Mouse (Mus musculus) forebrain, embryonic 16.5 days (tissue): ENCODE results near the gene Rbms3. TPM values are rescaled to one million over a fixed set of nuclear protein-coding genes. Genes with fewer than 3 reads are reported as not detected.

Experiments used
- ATAC-seq: fragments of 200-750 bp; cut with Nextera tagmentation; 2 replicates; pipeline ENCODE4 v1.8.0; 2017; ENCODE audit warnings: mild to moderate bottlenecking, moderate library complexity
- H3K27ac ChIP-seq: fragments of 300-500 bp; sonication (generic); 2 replicates; pipeline ENCODE4 v1.5.1; 2014; ENCODE audit warnings: low read length, control low read depth
- H3K27me3 ChIP-seq: fragments of 300-500 bp; sonication (generic); replicated peaks from 2 replicates; pipeline ENCODE4 v1.6.1; 2014; ENCODE audit warnings: low read length; ENCODE audit not compliant: control insufficient read depth, insufficient read depth
- H3K36me3 ChIP-seq: fragments of 300-500 bp; sonication (generic); 2 replicates; pipeline ENCODE4 v1.6.1; 2014; ENCODE audit not compliant: control insufficient read depth, insufficient read depth
- H3K4me1 ChIP-seq: fragments of 300-500 bp; sonication (generic); replicated peaks from 2 replicates; pipeline ENCODE4 v1.6.1; 2014; ENCODE audit warnings: low read length; ENCODE audit not compliant: control insufficient read depth, insufficient read depth
- H3K4me2 ChIP-seq: fragments of 300-500 bp; sonication (generic); 2 replicates; pipeline ENCODE4 v1.6.1; 2014; ENCODE audit warnings: mild to moderate bottlenecking, low read length, control low read depth
- H3K4me3 ChIP-seq: fragments of 300-500 bp; sonication (generic); replicated peaks from 2 replicates; pipeline ENCODE4 v1.5.1; 2014; ENCODE audit warnings: mild to moderate bottlenecking, low read length, control low read depth
- H3K9ac ChIP-seq: fragments of 300-500 bp; sonication (generic); replicated peaks from 2 replicates; pipeline ENCODE4 v1.6.1; 2014; ENCODE audit warnings: low read depth, low read length, control low read depth
- H3K9me3 ChIP-seq: fragments of 300-500 bp; sonication (generic); 2 replicates; pipeline ENCODE4 v1.6.1; 2016; ENCODE audit warnings: low read length; ENCODE audit not compliant: control insufficient read depth
- WGBS: fragments of 180-500 bp; shearing (Covaris S2); extraction: QIAGEN DNeasy Blood & Tissue Kit; methylation state at CpG from one replicate; pipeline ENCODE4 v1.1.7; 2014; 5-methylcytosine and 5-hydroxymethylcytosine counted together
- polyA plus RNA-seq: library from polyadenylated mRNA; unstranded; fragments of >200 nt; fragmentation: Nextera tagmentation; extraction: Ambion mirVana; gene quantifications from 2 replicates; pipeline ENCODE4 v1.2.1, GENCODE M21; 2015

Rbms3 gene
- polyA plus RNA-seq, 1 experiment from 2014 or later = 25.7 TPM

GRCm38 (mm10) chr9:116674191-116674590 is 955.5 kb downstream of the Rbms3 start:
- no peak for ATAC-seq
- Histone ChIP-seq H3K4me1 (no peaks in the 10 kb centered on the region), H3K36me3 (no peaks in the 10 kb centered on the region), H3K4me3 (no peak overlapping the region), H3K9ac (no peak overlapping the region), H3K27ac (no peak overlapping the region), H3K27me3 (no peaks in the 10 kb centered on the region), H3K9me3 (no peaks in the 10 kb centered on the region), H3K4me2 (no peak overlapping the region)
- WGBS = 30% methylated on average over 4 of the region's 4 CpGs

DNA sequence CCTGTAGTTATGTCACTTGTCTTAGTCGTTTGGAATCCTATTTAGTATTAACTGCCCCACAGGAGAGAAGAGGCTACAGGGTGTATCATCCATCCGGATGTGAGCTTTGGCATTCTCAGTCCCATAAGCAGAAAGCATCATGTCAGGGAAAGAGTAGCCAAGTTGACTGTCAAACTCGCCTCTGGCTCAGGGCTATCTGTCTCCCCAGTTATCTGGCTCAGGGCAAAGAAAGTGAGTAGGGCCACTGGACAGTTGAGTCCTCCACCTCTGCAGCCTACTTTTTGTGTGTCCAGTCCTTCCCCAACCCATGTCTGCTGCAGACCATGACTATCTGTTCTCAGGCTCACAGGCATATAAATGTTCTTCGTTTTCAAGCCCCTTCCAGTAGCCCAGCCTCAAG is 968.7 kb downstream of the Rbms3 start:
- H3K36me3 ChIP-seq = no peaks in the 10 kb centered on the region
- H3K4me1 ChIP-seq = no peaks in the 10 kb centered on the region
- H3K9ac ChIP-seq = no peak overlapping the region
- H3K4me3 ChIP-seq = no peak overlapping the region
- no peak for ATAC-seq
- no peak overlapping the region for H3K27ac ChIP-seq
- WGBS = 88% methylated on average over 4 of the region's 4 CpGs
- H3K27me3 ChIP-seq = no peaks in the 10 kb centered on the region
- H3K9me3 ChIP-seq = no peaks in the 10 kb centered on the region
- no peak overlapping the region for H3K4me2 ChIP-seq

DNA sequence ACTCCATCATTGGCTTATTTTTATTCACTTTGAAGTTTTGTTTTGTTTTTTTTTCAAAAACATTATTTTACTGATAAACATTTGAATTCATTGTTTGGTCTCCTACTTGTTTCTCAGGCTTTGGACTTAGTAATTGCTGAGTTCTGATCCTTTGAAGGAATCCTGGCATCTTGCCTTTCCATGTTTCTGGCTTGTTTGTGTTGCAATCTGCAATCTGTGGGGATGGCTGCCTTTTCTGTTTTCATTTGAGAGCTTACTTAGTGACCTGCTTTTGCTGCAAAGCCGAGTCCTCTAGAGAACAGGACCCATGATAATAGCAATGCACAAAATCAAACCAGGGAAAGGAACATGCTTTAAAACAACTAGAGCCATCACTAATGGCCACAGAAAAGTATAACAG is 969.8 kb downstream of the Rbms3 start:
- Histone ChIP-seq H3K4me3 (no peak overlapping the region), H3K36me3 (no peaks in the 10 kb centered on the region), H3K9ac (no peak overlapping the region), H3K4me1 (no peaks in the 10 kb centered on the region), H3K27ac (no peak overlapping the region), H3K27me3 (no peaks in the 10 kb centered on the region), H3K9me3 (no peaks in the 10 kb centered on the region), H3K4me2 (no peak overlapping the region)
- 76% methylated on average over 1 of the region's 1 CpGs for WGBS
- ATAC-seq = no peak

DNA sequence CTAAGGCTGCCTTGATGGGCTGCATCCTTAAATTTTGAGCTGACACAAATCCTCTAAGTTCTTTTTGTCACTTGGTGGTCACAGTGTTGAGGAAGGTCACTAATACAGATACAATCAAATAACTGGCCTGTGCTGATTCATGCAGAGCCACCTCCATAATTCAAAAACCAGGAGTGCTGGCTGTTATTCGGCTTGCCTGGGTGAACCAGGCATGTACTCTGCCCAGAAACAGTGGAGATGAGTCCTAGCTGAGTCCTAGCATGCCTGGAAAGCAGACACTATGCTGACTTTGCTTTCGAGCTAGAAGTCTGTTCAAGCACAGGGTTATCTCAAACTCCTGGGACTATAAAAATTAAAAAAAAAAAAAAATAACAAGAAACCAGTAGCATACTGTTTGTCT is 972.6 kb downstream of the Rbms3 start:
- H3K4me2 ChIP-seq = no peak overlapping the region
- WGBS = 85% methylated on average over 2 of the region's 2 CpGs

GRCm38 (mm10) chr9:116651414-116651813 is 978.3 kb downstream of the Rbms3 start:
- H3K27me3 ChIP-seq = no peaks in the 10 kb centered on the region
- H3K9ac ChIP-seq = no peak overlapping the region
- no peak overlapping the region for H3K4me3 ChIP-seq
- WGBS = 90% methylated on average over 1 of the region's 1 CpGs
- no peak for ATAC-seq
- no peaks in the 10 kb centered on the region for H3K4me1 ChIP-seq
- no peak overlapping the region for H3K4me2 ChIP-seq
- no peaks in the 10 kb centered on the region for H3K9me3 ChIP-seq
- no peaks in the 10 kb centered on the region for H3K36me3 ChIP-seq
- H3K27ac ChIP-seq = no peak overlapping the region

More for the DNA sequence above, 972.6 kb downstream of the Rbms3 start:
- Histone ChIP-seq H3K4me1 (no peaks in the 10 kb centered on the region), H3K36me3 (no peaks in the 10 kb centered on the region), H3K9ac (no peak overlapping the region), H3K4me3 (no peak overlapping the region), H3K9me3 (no peaks in the 10 kb centered on the region), H3K27ac (no peak overlapping the region), H3K27me3 (no peaks in the 10 kb centered on the region)
- no peak for ATAC-seq

DNA sequence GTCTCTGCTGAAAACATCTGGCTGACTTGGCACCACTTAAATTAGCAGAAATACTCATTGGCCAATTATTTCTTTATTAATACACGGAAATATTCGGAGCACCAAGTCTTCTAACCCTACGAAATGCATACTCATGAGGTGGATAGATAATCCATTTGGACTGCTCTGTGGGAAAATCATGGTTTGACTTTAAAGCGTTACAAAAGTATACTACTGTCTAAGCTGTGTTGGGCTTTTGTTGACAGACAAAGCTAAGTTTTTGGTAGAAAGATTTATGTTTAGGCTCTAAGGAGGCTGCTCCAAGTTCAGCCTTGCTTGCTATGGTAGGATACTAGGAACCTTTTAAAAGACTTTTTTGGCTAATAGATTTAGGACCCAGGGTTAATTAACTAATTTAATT is 979.8 kb downstream of the Rbms3 start:
- Histone ChIP-seq H3K4me2 (no peak overlapping the region), H3K9ac (no peak overlapping the region), H3K36me3 (no peaks in the 10 kb centered on the region), H3K4me3 (no peak overlapping the region), H3K27ac (no peak overlapping the region), H3K27me3 (no peaks in the 10 kb centered on the region), H3K9me3 (no peaks in the 10 kb centered on the region), H3K4me1 (no peaks in the 10 kb centered on the region)
- ATAC-seq = no peak
- WGBS = 76% methylated on average over 4 of the region's 4 CpGs

GRCm38 (mm10) chr9:116649086-116649792 is 980.5 kb downstream of the Rbms3 start:
- no peak for ATAC-seq
- Histone ChIP-seq H3K27me3 (no peaks in the 10 kb centered on the region), H3K9me3 (no peaks in the 10 kb centered on the region), H3K4me2 (no peak overlapping the region), H3K27ac (no peak overlapping the region), H3K4me3 (no peak overlapping the region), H3K9ac (no peak overlapping the region), H3K4me1 (peaks cover 4% of the 10 kb centered on the region; the same call in 1 of the 2 replicates), H3K36me3 (no peaks in the 10 kb centered on the region)
- WGBS = 18% methylated on average over 9 of the region's 9 CpGs

DNA sequence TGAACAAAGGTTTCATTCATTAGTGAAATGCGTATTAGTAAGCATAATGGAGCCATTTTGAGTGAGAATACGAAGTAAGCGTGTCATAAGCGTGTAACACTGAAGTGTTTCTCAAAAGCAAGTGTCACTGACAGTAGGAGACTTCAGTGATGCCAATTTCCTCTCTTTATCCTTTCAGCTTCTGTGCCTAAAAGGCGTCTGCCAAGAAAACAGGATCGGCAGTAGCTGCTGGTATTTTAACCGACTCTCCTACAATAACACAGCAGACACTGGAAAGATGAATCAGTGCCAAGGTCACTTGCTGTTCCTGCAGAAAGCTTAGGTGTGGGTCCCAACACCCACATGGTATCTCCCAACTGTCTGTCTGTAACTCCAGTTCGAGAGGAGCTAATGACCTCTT is 985.1 kb downstream of the Rbms3 start:
- Histone ChIP-seq H3K4me2 (no peak overlapping the region), H3K4me1 (peaks cover 4% of the 10 kb centered on the region; the same call in 1 of the 2 replicates), H3K36me3 (no peaks in the 10 kb centered on the region), H3K27me3 (no peaks in the 10 kb centered on the region), H3K9ac (no peak overlapping the region), H3K27ac (no peak overlapping the region), H3K9me3 (peaks cover 5% of the 10 kb centered on the region; the same call in 1 of the 2 replicates), H3K4me3 (no peak overlapping the region)
- no peak for ATAC-seq
- WGBS = 18% methylated on average over 8 of the region's 8 CpGs

GRCm38 (mm10) chr9:116640302-116640679 is 989.4 kb downstream of the Rbms3 start:
- Histone ChIP-seq H3K36me3 (no peaks in the 10 kb centered on the region), H3K4me2 (no peak overlapping the region), H3K9me3 (peaks cover 5% of the 10 kb centered on the region; the same call in 1 of the 2 replicates), H3K27ac (no peak overlapping the region), H3K4me3 (no peak overlapping the region), H3K27me3 (no peaks in the 10 kb centered on the region), H3K9ac (no peak overlapping the region), H3K4me1 (peaks cover 4% of the 10 kb centered on the region; the same call in 1 of the 2 replicates)
- ATAC-seq = no peak
- 62% methylated on average over 4 of the region's 4 CpGs for WGBS
